Mouse (Mus musculus) right cerebral cortex, postnatal 10 days (tissue): ENCODE measurements around the gene Celf2.
A peak's percentile ranks its signal among the peaks of the same experiment; 100 is the strongest.

Source experiments
- DNase-seq, 2 experiments: peaks; one replicate each; pipeline ENCODE4 v3.0.0; 2021; ENCODE audit warnings: low spot score in 2 of 2

The Celf2 gene

DNA sequence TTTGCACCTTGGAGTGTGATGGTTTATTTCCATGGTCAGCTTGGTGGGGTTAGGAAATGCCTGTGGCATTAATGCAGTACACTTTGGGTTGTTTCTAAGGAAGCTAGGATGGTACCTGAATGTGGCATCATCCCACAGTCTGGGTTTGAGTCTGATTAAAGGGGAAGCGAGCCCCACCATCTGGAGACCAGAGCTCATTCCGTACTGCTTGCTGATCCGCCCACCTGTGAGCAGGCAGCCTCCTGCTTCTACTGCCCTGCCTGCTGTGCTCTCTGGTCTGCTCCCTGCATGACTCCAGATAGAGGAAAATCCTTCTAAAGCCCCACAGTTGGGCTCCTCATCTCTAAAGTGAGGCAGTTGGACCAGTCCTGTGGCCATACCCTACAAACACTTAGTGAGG, 1002.3 kb downstream of the Celf2 start:
- no peak for DNase-seq

DNA sequence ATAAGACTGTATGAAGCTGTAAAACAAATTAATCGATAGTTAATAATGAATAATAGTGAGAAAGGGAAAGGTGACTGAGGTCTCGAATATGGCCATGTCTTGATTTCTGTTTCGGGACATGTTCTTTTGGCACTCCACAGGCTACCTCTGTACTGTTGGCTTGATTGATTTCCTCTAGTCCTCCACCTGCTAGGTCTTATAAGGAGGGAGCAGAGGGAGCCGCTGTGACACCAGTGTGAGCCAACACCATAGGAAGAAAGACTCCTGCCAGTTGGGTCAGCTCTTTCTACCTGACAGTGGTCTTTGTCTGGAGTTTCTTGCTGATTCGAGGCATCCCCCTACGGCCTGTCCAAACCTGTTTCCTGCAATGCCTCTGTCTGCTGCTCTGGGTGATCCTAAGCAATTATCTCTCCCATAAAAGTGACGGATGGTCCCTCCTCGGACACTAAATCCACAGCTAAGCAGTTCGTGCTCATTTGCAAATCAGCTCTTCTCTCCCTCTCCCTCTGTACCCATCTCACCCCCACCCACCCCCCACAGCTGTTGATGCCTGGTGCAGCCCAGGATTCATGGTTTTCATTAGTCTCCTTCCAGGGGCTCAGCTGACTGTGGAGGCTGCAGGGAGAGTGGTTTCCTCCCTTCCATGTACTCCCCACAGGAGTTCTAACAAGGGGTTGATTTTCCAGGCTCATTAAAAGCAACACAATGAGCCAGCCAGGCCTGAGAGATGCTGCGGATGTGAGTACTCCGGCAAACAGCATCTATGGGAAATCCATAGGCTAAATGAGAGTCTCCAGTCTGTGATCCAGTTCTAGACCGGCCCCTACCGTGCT, 1003.2 kb downstream of the Celf2 start:
- DNase-seq = no peak

DNA sequence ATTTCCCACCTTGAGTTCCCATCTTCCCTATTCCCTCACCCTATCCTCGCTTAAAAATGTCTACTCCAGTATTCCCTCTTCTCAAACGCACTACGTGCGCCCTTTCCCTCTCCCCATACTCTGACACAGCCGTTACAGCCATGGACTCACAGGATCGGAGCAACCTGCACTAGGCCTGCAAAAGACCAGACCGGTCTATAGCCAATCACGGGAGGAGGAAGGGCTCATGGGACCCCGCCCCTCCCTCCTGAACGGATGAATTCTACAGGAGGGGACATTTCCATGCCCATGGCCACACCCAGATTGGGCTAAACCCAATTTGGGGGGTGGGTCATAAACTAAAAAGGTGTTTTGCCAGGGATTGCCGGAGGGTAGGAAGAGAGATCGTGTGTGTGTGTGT, 1003.8 kb downstream of the Celf2 start:
- no peak for DNase-seq

DNA sequence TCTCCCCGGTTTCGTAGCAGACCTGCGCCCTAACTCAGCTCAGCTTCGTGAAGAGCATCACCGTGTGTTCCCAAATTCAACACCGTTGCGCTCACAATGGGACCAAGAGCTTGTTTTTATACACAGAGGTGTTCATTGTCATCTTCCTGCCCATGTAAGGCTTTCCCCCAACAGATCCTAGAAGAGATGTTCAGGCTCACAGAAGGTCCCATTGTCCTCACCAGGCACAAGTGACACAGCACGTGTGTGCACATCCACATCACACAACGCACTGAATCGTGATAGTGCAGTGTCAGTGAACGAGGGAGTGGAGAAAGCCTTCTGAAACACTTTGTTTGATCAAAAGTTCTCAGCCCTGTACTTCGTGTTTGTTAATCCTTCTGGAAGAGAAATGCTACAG, 1011.3 kb downstream of the Celf2 start:
- peak in 1 of 2 experiments; percentile 14 for DNase-seq

DNA sequence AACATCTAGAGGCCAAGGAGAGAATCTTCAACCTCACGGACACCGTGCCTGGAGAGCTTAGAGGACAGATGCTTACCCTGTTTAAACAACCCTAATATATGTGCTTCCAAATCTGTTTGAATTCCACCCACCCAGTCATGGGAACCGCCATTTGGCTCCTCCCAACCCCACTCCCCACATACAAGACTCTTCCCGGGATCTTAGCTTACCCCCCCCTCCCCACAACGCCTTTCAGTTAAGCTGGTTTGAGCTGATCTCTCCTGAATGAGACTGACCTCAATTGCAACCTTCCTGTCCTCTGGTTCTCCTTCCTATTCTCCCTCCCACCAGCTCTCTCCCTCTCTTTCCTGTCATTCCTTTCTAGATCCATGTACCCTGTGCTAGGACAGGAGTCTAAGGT, 1011.7 kb downstream of the Celf2 start:
- DNase-seq = peak in 1 of 2 experiments; percentile 11

DNA sequence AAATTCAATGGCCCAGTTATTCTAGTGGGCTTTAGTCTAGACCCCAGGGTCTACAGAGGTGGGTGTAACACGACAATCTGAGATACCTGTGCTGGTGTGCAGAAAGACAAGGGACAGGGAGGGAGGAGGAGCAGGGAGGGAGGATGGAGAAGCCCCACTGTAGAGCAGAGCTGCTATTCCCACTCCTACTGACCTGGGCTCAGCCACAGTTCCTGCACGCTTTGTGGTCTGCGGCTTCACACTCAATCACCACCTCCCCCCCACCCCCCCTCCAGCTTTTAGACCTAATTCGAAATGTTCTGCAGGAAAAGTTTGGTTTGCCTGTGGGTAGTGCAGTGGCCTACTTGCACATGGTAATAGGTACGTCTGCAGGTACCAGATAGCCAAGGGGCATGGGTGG, 1015.5 kb downstream of the Celf2 start:
- DNase-seq = no peak

DNA sequence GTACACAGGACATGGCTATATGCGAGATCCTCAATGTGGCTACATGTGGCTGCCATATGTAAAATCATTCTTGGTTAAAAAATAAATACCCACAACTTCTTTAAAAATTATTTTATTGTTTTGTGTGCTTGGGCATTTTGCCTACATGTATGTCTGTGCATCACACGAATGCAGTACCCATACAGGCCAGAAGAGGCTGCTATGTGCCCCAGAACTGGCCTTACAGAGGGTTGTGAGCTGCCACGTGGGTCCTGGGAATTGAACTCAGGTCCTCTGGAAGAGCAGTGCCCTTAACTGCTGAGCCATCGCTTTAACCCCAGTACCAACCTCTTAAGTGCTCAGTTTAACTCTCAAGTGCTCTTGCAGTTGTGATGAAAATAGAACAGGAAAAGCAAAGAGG, 1018.5 kb downstream of the Celf2 start:
- no peak for DNase-seq

DNA sequence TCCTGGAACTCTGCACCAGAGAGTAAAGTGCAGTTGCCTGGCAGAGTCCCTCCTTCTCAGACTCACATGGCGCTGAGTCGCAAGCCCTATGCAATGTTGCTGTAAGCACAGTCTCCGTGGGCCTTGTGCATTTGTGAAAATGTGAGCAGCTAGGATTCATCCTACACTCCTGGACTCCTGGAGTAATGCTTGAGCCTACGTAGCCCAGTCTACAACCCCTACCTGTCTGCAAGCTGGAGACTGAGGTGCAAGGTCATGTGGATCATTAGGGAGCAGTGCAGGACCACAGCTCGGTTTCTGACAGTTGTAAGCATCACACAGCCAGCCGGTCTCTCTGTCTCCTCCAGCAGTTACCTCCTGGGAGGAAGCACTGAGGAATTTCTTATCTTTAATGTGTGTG, 1019.3 kb downstream of the Celf2 start:
- DNase-seq = no peak
